Mouse (Mus musculus) layer of hippocampus, adult 8-10 months (tissue): Measurements from ENCODE around the gene 2610528J11Rik. TPM values are rescaled to one million over a fixed set of nuclear protein-coding genes. Genes with fewer than 3 reads are reported as not detected.
"Not testable (repeated sequence)": the region's sequence is repeated elsewhere in the genome, so short reads cannot be mapped to it uniquely, and the experiment has no call there.

Source experiments
- DNase-seq, 2 experiments: peaks; one replicate each; pipeline ENCODE4 v3.0.0; 2022; ENCODE audit warnings: low spot score in 2 of 2
- total RNA-seq, 4 experiments: library from RNA; stranded (reverse); gene quantifications; 2 replicates each; pipeline ENCODE4 v1.2.4; 2022

Gene 2610528J11Rik
- total RNA-seq, 4 experiments from 2014 or later, result not detected

DNA sequence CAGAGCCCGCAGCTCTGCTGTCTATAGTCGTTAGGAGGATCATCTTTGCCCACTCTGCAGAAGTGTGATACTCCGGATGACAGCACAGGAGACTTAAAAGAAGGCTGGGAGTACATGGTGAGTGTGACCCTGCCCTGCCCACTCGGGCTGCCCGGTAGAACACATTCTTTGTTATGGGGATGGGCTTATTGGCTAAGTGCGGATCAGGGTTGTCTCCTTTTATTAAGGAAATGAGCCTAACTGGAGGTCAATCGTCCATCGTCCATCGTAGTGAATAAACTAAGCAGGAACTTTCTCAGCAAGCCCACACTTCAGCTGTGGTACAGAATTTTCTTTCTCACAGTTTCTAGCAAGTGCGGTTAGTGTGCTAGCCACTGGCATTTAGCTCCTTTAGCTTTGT, 13.1 kb downstream of the 2610528J11Rik start:
- DNase-seq, result no peak

DNA sequence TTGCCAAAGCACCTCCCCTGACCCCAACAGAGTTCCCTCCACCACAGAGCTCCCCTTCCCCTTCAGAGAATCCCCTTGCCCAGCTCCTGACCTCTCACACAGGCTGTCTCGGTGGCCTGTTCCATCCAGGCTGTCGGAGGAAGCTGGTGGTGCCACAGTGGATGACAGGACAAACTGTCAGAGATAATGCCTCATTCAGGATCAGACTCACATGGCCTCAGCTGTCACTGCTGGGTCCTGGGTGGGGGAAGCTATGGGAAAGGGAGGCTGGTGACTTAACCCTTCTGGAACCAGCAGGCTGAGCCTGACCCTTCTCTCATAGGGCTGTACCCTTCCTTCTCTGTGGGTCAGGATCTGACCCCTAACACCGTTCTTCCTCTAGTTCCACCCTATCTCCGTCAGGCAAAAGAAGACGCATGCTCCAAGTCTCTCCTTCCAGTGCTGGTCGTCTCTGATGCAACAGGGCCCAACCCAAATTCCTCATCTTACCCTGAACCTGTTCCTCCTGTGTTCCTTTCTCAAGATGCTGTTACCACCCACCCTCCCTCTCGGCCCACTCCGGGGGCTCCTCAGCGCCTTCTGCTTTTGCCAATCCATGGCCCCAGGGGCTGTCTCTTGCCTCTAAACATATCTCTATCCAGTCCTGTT, 15.8 kb downstream of the 2610528J11Rik start:
- no peak for DNase-seq

DNA sequence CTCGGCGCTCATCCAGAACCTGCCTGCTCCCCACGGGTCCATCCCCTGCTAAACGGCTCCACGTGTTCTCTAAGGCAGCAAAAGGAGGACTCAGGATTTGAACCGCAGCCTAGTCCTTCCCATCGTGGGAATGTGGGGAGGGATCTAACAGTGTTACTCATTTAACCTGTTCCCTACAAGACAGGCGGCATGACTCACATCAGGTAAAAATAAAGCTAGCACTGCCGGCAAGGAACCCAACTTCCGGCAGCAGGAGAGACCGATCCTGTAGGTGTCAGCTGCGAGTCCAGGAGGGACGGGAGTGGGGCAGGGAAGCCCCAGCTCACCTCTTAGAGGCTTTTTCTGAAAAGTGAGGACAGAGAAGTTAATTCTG, 16.3 kb downstream of the 2610528J11Rik start:
- DNase-seq, result no peak

DNA sequence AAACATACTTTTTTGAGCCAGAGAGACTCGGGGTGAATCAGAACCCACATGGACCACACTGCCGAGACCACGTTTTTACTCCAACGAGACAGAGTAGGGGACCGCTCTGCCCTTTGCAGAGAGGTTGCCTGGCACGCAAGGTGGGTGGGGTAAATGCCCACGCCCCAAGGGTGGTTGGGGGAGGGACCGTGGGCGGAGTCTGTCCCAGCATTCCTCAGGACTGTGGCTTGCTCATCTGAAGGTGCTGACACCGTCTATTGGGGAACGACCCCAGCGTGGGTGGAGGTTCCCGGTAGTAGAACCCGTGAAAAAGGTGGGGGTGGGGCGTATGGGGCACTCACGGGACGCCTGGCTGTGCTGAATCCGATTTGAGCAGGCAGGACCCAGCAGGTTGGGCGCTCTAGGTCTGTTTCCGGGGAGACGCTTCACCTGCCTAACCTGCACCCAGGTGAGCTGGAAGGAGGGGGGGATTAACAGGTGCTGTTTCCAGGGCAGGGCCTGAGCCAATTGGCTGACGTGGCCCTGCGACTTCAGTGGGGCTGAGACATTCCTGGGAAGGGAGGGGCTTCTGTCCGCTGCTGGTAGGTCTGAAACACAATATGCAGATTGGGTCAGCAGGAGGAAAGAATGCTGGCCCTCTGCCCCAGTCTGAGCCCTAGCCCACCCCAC, 16.9 kb downstream of the 2610528J11Rik start, which contains the start of gene Tmem125:
Tmem125 (minus strand) TSS at position 453 of the 669 bp plus-strand sequence.
- peak in 1 of 2 experiments; percentile 9 for DNase-seq

DNA sequence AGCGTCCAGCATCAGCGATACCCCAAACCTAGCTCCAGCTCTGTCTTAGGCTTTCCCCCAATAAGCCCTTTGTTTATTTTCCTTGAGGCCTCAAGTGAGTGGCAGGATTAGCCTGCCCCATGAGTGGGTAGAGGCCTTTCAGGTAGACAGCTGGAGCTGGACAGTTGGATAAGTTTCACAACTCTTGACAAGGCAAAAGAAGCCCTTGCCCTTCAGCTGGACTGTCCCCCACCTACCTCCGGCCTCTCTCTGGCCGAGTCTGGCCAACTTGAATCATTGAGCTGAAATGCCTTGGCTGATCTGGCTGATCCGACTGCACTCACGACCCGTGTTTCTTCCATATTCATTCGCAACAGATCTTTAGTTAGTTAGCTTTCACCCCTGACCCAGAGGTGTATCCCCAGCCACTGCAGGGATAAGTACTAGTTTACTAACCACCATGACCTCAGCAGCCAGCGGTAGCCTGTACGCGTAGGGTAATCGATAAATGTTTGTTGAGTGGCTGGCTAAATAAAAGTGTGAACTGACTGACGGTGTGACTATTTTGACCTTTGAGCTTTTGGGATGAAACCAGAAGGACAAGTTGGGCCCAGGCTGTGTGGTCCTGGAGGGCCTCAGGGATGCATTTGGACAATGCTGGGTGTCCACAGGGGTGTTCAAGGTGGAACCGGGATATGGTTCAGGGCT, 17.8 kb downstream of the 2610528J11Rik start:
- DNase-seq, result no peak

DNA sequence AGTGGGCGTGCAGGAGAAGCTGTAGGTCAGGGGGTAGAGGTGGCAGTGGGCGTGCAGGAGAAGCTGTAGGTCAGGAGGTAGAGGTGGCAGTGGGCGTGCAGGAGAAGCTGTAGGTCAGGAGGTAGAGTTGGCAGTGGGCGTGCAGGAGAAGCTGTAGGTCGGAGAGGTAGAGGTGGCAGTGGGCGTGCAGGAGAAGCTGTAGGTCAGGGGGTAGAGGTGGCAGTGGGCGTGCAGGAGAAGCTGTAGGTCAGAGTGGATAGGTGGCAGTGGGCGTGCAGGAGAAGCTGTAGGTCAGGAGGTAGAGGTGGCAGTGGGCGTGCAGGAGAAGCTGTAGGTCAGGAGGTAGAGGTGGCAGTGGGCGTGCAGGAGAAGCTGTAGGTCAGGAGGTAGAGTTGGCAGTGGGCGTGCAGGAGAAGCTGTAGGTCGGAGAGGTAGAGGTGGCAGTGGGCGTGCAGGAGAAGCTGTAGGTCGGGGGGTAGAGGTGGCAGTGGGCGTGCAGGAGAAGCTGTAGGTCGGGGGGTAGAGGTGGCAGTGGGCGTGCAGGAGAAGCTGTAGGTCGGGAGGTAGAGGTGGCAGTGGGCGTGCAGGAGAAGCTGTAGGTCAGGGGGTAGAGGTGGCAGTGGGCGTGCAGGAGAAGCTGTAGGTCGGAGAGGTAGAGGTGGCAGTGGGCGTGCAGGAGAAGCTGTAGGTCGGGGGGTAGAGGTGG, 20.8 kb downstream of the 2610528J11Rik start:
- peak; percentile 64 to 80 for DNase-seq

DNA sequence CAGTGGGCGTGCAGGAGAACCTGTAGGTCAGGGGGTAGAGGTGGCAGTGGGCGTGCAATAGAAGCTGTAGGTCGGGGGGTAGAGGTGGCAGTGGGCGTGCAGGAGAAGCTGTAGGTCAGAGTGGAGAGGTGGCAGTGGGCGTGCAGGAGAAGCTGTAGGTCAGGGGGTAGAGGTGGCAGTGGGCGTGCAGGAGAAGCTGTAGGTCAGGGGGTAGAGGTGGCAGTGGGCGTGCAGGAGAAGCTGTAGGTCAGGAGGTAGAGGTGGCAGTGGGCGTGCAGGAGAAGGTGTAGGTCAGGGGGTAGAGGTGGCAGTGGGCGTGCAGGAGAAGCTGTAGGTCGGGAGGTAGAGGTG, 21.3 kb downstream of the 2610528J11Rik start:
- not testable (repeated sequence) for DNase-seq

DNA sequence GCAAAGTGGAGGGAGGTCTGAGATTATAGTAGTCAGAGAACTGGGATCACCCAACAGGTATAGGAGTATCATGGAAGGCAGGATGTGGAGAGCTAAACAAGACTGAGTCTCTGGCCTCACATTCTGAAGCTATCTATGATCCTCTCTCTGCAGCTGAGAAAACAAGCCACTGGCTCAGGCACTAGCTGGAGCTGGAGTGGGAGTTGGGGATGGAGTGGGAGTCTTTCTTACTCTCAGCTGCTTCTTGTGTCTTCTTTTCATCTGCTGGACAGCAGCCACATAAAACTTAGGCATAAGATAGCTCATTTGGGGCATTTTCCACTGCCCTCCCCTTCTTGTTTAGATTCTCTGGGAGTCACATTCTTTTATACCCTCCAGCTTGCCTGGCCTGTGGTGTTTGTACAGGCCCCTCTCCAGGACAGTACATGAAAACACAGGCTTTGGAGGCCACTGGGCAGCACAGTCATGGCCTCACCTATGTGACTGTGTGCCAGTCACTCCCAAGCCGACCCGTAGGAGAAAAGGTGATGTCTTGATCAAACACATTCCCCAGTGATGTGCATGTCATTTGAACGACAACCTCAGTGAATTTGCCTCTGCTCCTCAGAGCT, 26.3 kb downstream of the 2610528J11Rik start:
- DNase-seq, result no peak

DNA sequence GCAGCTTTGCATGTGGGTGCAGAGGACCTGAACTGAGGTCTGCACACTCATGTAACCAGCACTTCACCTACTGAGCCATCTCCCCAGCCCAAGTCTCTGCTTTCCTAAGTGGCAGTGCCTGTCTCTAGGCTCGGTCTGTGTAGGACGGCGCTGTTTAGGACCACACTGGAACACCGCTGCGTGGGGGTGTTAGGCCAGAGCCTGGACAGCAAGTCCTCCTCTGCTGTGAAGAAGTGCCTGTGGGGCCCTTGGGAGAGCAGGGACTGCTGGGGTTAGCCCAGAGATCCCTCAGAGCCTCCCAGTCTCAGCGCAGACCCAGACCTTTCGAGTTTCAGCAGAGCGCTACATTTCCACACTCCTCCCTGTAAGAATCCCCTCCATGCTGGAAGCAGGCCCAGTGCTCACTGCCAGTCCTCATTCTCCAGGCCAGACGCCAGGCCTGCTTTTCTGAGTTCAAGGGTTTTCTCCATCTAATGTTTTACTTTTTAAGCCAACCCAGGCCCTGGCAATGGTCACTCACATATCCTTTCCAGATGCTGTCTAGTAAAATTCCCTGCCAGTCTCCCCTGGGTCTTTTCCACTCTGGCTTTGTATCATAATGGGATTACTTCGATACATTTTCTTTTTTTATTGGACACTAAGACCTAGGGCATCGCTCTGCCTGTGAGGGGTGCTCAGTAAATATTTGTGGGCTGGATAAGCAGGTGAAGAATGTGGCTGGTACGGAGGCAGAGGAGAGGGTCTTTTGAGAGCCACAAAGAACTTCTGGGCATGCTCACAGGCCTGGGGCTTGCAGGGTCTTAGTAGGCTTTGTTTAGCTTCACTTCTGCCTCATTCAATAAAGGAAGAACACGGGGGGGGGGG, 37.5 kb downstream of the 2610528J11Rik start:
- no peak for DNase-seq

DNA sequence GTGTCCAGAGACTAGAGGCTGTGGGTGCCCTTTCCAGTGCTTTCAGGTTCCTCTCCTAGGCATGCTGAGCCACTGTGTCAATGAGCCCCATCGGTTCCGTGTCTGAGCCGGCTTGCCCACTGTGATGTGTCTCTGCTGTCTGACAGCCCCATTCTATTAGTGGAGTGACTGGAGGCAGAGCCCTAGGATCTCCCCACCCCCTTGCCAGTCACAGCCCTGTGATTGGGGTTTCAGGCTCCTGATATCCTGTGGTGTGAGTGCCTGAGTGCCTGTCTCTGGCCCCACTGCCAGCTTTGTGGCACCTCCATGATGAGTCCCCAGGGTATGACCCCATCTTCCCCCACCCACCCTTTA, 38.1 kb downstream of the 2610528J11Rik start:
- DNase-seq, result no peak

DNA sequence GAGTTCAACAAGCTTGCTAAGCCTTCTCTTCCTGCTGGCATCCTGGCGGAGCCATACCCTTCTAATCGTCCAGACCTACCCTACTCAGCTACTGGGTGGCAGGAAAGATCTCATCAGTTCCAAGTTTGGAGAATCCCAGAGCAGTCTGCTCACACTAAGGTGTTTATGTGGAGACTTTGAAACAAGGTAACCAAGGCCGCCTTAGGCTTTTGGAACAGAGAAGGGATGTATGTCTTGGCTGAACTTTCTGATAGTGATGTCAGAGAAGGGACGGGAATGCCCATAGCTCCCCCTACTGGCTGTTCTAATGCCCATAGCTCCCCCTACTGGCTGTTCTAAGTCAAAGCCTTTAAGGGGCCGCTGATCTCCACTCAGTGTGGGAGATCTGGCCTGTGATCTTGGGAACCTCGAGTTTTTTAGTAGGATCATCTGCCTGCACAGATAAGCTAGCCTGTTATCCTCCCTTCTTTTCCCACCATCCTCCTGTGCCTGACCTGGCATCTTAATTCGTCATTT, 39.4 kb downstream of the 2610528J11Rik start:
- peak in 1 of 2 experiments; percentile 54 for DNase-seq

DNA sequence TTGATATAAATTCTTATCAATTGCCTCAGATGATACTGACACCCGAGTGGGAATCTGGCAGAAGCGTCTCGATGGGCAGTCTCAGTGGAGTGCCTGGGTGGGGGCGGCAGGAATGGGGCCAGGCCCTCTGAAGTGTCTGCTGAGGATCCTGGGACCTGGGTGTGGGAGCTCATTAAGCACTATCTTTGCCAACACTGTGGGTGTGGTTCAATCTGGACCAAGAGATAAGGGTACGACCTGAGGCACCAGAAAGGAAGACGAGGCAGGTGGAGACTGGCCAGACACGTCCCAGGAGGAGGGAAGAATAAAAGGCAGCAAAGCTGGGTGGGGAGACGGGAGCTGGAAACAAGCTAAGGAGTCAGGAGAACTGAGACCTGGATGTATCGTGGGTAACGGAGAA, 41.9 kb downstream of the 2610528J11Rik start:
- DNase-seq, result no peak

DNA sequence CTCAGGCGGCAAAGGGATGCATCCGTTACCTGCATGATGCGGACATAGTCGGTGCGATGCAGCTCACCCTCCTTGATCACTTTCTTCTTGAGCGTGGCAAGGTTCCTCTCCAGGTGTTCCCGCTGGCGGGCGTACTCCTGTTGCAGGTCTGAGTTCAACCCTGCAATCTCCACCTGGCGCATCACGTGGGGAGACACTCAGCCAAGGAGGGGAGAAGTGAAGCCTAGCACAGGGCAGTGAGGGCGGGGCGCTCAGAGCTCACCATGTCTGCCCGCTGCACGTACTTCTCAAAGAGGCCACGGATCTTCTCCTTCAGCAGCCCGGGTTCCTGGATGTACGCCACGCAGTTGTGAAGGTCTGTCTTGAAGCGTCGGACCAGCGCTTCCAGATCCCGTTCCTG, 42.5 kb downstream of the 2610528J11Rik start:
- DNase-seq, result no peak

DNA sequence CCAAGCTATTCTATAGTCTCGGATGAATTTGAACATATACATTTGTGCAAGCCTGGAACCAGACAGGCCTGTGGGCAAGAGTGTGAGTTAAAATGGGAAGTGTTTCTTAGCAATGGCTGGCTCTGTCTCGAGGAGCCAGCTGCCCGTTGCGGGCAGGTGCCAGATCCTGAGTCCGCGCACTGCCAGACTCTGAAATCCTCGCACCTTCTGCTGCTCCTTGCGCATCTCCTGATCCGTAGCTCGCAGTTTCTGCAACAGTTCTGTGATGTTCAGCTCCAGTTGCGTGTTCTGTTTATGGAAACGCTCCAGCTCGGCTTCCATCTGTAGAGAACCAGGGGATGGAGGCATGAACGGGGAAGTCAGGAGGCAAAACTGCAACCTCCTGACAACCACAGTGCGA, 44.6 kb downstream of the 2610528J11Rik start:
- peak; percentile 54 to 61 for DNase-seq

DNA sequence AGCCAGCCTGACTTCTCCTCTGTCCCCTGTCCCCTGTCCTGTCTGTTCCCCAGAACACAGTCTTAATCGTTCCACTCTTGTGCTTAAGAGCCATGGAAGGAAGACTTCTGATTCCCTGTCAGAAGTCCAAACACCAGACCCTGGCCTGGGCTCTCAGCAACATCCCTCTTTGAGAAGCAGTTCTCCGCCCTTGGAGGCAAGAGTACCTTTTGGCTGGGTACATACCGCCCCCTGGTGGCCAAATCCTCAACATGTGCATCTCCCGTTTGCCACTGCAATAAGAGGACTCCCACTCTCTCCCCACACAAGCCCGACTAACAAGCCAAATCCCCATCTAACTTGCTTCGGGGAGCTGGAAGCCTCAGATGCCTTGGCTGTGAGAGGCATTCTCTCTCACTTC, 49.3 kb downstream of the 2610528J11Rik start:
- peak; percentile 63 to 92 for DNase-seq

DNA sequence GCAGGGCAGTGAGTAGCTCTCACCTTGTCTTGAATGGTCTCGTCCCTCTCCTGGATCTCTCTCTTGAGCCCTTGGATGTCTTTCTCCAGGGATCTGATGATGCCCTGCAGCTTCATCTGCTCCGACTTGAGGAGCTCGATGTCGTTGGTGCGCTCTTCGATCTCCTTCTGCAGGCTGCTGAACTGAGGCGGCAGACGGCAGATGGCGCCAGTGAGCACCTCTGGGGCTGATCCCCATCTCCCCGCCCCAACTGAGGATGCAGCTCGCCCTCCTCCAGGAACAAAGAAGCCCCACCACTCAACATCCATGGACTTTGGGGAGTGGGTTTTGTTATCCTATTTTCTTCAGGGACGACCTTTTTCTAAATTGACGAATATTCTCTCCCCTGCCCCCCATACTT, 52.5 kb downstream of the 2610528J11Rik start:
- peak in 1 of 2 experiments; percentile 32 for DNase-seq
